ENCODE assay signal across 8 mouse cellular contexts in genomic region chr4:155943534-155944249, GRCm38 (mm10). TPM values are rescaled to one million over a fixed set of nuclear protein-coding genes. Genes with fewer than 3 reads are reported as not detected.
DNase-seq lines count a peak whose midpoint lies in the region; ATAC-seq lines count a peak whose summit lies in the region.

TSS of gene Ube2j2 (plus strand) at chr4:155943831.

- ATAC-seq in inflammation-experienced regulatory T-cells, adult 6 months, result peak; percentile 90
- peak; percentile 87 for ATAC-seq in megakaryocyte-erythroid progenitor cell, adult 5-6 weeks (replicated peaks; ENCODE audit: low FRiP score, low TSS enrichment, poor library complexity, severe bottlenecking)

- peak; percentile 98 to 100 for DNase-seq in adrenal gland, adult (ENCODE audit: inconsistent age in 2 of 2, low spot score in 1 of 2)
- peak; percentile 97 for DNase-seq in embryo, embryonic 10.5 days (ENCODE audit: low spot score)
- DNase-seq in gastrocnemius, postnatal 14 days, result peak; percentile 93
- peak; percentile 94 to 96 for DNase-seq in left cerebral cortex, postnatal 10 days (ENCODE audit: extremely low spot score in 1 of 2, low spot score in 2 of 2)
- peak; percentile 97 for DNase-seq in right cerebral cortex, postnatal 25 days
- peak; percentile 94 to 96 for DNase-seq in urinary bladder, postnatal 4 days (ENCODE audit: low spot score in 2 of 2)

- intact Hi-C loops in gastrocnemius, postnatal 14 days (cut with DNase I; ENCODE audit: low total_unique reads), result loop anchor here (5.0 kb wide), 1 partner anchor 46 kb away; no protein-coding TSS in a partner anchor
- intact Hi-C loops in left cerebral cortex, postnatal 10 days (cut with DNase I), result loop anchor here (2.0 kb wide), 1 partner anchor 41 kb away; no protein-coding TSS in a partner anchor

RNA-seq across cellular contexts. Expression of gene Ube2j2, which starts in this region (rescaled TPM):
- total RNA-seq in gastrocnemius, postnatal 14 days (2021), result 10 to 100 TPM; 46.3 to 51.7 TPM
- 10 to 100 TPM; 19.3 to 30.8 (median 29.6) TPM for polyA plus RNA-seq in inflammation-experienced regulatory T-cells, adult 6 months (2017; shearing (Covaris generic))
- 10 to 100 TPM; 84.9 to 93.8 TPM for total RNA-seq in left cerebral cortex, postnatal 10 days (2021)
- total RNA-seq in megakaryocyte-erythroid progenitor cell, adult 5-6 weeks (2014; fragmentation: Nextera tagmentation), result 76.0 and 111 TPM in 2 replicates
- 133 and 145 TPM in 2 replicates for total RNA-seq in megakaryocyte-erythroid progenitor cell, adult 5-6 weeks (2017)

Comparison
In these comparisons a context has a peak if more than half of its experiments do, and no peak if none do; other contexts are left out.
1. Peak in every context shown above with its lines: DNase-seq and ATAC-seq.